Mouse (Mus musculus) CD4-positive naive resting alpha-beta T cell, adult 57 days (primary cell): ENCODE results near the gene Slc5a9. TPM values are rescaled to one million over a fixed set of nuclear protein-coding genes. Genes with fewer than 3 reads are reported as not detected.

Source experiments
- total RNA-seq: library from RNA; stranded (reverse); gene quantifications from one replicate; pipeline ENCODE4 v1.2.4, GENCODE M21; 2023

The Slc5a9 gene
- total RNA-seq = not detected

DNA sequence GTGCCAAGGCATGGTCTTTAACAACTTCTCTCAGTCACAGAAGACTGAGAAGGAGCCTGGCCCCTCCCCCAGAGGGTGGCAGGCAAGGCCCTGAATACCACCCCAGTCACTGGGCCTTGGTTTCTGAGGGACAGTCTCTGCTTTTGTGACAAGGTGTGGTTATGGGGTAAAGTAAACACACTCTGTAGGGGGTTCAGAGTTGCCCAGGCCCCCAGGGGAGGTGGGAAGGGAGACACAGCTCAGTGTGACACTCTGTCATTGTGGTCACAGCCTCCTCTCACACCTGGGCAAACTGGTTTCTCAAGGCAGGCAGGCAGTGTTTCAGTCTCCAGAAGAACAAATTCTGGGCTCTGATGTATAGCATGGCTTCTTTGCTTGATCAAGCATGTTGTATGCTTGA, at the start of gene Slc5a9:
Slc5a9 (minus strand) TSS at position 144 of the 400 bp plus-strand sequence.

DNA sequence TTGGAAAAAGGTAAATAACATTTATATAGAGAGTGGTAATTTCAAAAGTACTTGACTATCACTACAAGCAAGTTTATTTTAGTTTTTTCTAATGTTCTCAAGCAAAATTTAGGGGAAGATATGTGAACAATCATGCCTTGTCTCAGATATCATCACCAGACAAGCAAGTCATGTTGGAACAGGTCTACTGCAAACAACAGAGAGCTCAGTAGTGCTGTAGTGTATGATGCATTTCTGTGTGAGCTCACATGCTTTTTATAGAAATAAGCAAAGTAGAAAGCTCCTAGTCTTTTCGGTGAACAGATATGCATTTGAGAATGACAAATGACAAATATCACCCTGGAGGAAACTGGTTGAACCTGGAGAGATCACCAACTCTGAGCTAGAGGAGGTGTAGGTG, 16.4 kb upstream of the Slc5a9 start, which contains the start of gene Skint8:
Skint8 (plus strand) TSS at position 301 of the 400 bp plus-strand sequence.

Other genes starting within 250 kb of the Slc5a9 start
- 46.6 TPM for gene Spata6, start 182.9 kb downstream of the Slc5a9 start, total RNA-seq
- gene Skint8, start 16.5 kb upstream of the Slc5a9 start, total RNA-seq = not detected
- gene Skint7, start 70.0 kb upstream of the Slc5a9 start, total RNA-seq = not detected
- not detected for gene Skint1, start 103.4 kb upstream of the Slc5a9 start, total RNA-seq
- gene Skint4, start 169.1 kb upstream of the Slc5a9 start, total RNA-seq = not detected